Mouse (Mus musculus) midbrain, embryonic 14.5 days (tissue): ENCODE results near the gene Xrcc5. TPM values are rescaled to one million over a fixed set of nuclear protein-coding genes. Genes with fewer than 3 reads are reported as not detected.
A peak's percentile ranks its signal among the peaks of the same experiment; 100 is the strongest.

Experiments used
- ATAC-seq: fragments of 200-750 bp; cut with Nextera tagmentation; 2 replicates; pipeline ENCODE4 v1.8.0; 2017; ENCODE audit warnings: moderate number of reproducible peaks, moderate library complexity; ENCODE audit not compliant: low FRiP score, low TSS enrichment
- DNase-seq: peaks from one replicate; pipeline ENCODE4 v3.0.0-alpha.2; 2015
- H3K27ac ChIP-seq: fragments of 300-500 bp; sonication (generic); replicated peaks from 2 replicates; pipeline ENCODE4 v1.5.1; 2014; ENCODE audit warnings: mild to moderate bottlenecking, low read depth, low read length, moderate library complexity
- H3K27me3 ChIP-seq: fragments of 300-500 bp; sonication (generic); 2 replicates; pipeline ENCODE4 v1.6.1; 2014; ENCODE audit warnings: low read length, control low read depth, mixed read lengths; ENCODE audit not compliant: control insufficient read depth, insufficient read depth
- H3K36me3 ChIP-seq: fragments of 300-500 bp; sonication (generic); 2 replicates; pipeline ENCODE4 v1.6.1; 2014; ENCODE audit warnings: low read length, control low read depth; ENCODE audit not compliant: control insufficient read depth, insufficient read depth
- H3K4me1 ChIP-seq: fragments of 300-500 bp; sonication (generic); 2 replicates; pipeline ENCODE4 v1.6.1; 2014; ENCODE audit warnings: mild to moderate bottlenecking, antibody characterized with exemption, low read length, control low read depth; ENCODE audit not compliant: control insufficient read depth, insufficient read depth
- H3K4me2 ChIP-seq: fragments of 300-500 bp; sonication (generic); 2 replicates; pipeline ENCODE4 v1.6.1; 2014; ENCODE audit warnings: mild to moderate bottlenecking, low read length, moderate library complexity
- H3K4me3 ChIP-seq: fragments of 300-500 bp; sonication (generic); replicated peaks from 2 replicates; pipeline ENCODE4 v1.5.1; 2014; ENCODE audit warnings: low read depth, low read length
- H3K9ac ChIP-seq: fragments of 300-500 bp; sonication (generic); replicated peaks from 2 replicates; pipeline ENCODE4 v1.6.1; 2014; ENCODE audit warnings: mild to moderate bottlenecking, low read length, moderate library complexity
- H3K9me3 ChIP-seq: fragments of 300-500 bp; sonication (generic); 2 replicates; pipeline ENCODE4 v1.6.1; 2016; ENCODE audit warnings: low read length, control low read depth, mixed read lengths; ENCODE audit not compliant: control insufficient read depth
- WGBS: fragments of 180-500 bp; shearing (Covaris S2); extraction: QIAGEN DNeasy Blood & Tissue Kit; methylation state at CpG from one replicate; pipeline ENCODE4 v1.1.7; 2014; 5-methylcytosine and 5-hydroxymethylcytosine counted together
- polyA plus RNA-seq: library from polyadenylated mRNA; unstranded; fragments of >200 nt; fragmentation: Nextera tagmentation; extraction: Ambion mirVana; gene quantifications from 2 replicates; pipeline ENCODE4 v1.2.1, GENCODE M21; 2014

Xrcc5 gene
- polyA plus RNA-seq, 1 experiment from 2014 or later = 21.9 TPM

- Histone ChIP-seq H3K9me3 (no peaks in the 10 kb centered on the region), H3K36me3 (peaks cover 33% of the 10 kb centered on the region), H3K4me2 (no peak overlapping the region), H3K9ac (no peak overlapping the region), H3K27ac (no peak overlapping the region), H3K27me3 (no peaks in the 10 kb centered on the region), H3K4me3 (no peak overlapping the region), H3K4me1 (no peaks in the 10 kb centered on the region)
- WGBS = 93% methylated on average over 5 of the region's 5 CpGs
- ATAC-seq (no peak), DNase-seq (no peak)
Observed at GRCm38 (mm10) chr1:72320759-72321158, 13.5 kb downstream of the Xrcc5 start.

GRCm38 (mm10) chr1:72323248-72323647, 16.0 kb downstream of the Xrcc5 start:
- no peak for ATAC-seq

GRCm38 (mm10) chr1:72326162-72326821, 19.1 kb downstream of the Xrcc5 start:
- peaks cover 48% of the 10 kb centered on the region for H3K36me3 ChIP-seq
- no peak overlapping the region for H3K4me2 ChIP-seq
- no peak overlapping the region for H3K4me3 ChIP-seq
- H3K27me3 ChIP-seq = no peaks in the 10 kb centered on the region
- no peaks in the 10 kb centered on the region for H3K9me3 ChIP-seq
- WGBS = 97% methylated on average over 11 of the region's 11 CpGs
- no peak overlapping the region for H3K9ac ChIP-seq
- ATAC-seq = no peak
- DNase-seq = no peak
- no peaks in the 10 kb centered on the region for H3K4me1 ChIP-seq
- no peak overlapping the region for H3K27ac ChIP-seq

More at GRCm38 (mm10) chr1:72323248-72323647, 16.0 kb downstream of the Xrcc5 start:
- WGBS = 94% methylated on average over 4 of the region's 4 CpGs
- Histone ChIP-seq H3K9ac (no peak overlapping the region), H3K9me3 (no peaks in the 10 kb centered on the region), H3K4me1 (no peaks in the 10 kb centered on the region), H3K27me3 (no peaks in the 10 kb centered on the region), H3K36me3 (peaks cover 45% of the 10 kb centered on the region), H3K27ac (no peak overlapping the region), H3K4me2 (no peak overlapping the region), H3K4me3 (no peak overlapping the region)
- DNase-seq = no peak

GRCm38 (mm10) chr1:72334807-72335206, 27.6 kb downstream of the Xrcc5 start:
- Histone ChIP-seq H3K9me3 (no peaks in the 10 kb centered on the region), H3K27me3 (no peaks in the 10 kb centered on the region), H3K9ac (no peak overlapping the region), H3K4me3 (no peak overlapping the region), H3K36me3 (peaks cover 43% of the 10 kb centered on the region), H3K4me2 (no peak overlapping the region), H3K27ac (no peak overlapping the region), H3K4me1 (no peaks in the 10 kb centered on the region)
- ATAC-seq (no peak), DNase-seq (no peak)
- 95% methylated on average over 11 of the region's 11 CpGs for WGBS

- 97% methylated on average over 8 of the region's 8 CpGs for WGBS
- H3K4me3 ChIP-seq = no peak overlapping the region
- no peak overlapping the region for H3K27ac ChIP-seq
- ATAC-seq (no peak), DNase-seq (no peak)
- peaks cover 47% of the 10 kb centered on the region for H3K36me3 ChIP-seq
- no peaks in the 10 kb centered on the region for H3K27me3 ChIP-seq
- no peaks in the 10 kb centered on the region for H3K9me3 ChIP-seq
- H3K4me1 ChIP-seq = no peaks in the 10 kb centered on the region
- no peak overlapping the region for H3K4me2 ChIP-seq
- H3K9ac ChIP-seq = no peak overlapping the region
Observed at GRCm38 (mm10) chr1:72336780-72337179, 29.6 kb downstream of the Xrcc5 start.

- 89% methylated on average over 5 of the region's 5 CpGs for WGBS
- Histone ChIP-seq H3K9ac (no peak overlapping the region), H3K4me3 (no peak overlapping the region), H3K36me3 (peaks cover 47% of the 10 kb centered on the region), H3K4me1 (no peaks in the 10 kb centered on the region), H3K27ac (no peak overlapping the region), H3K27me3 (no peaks in the 10 kb centered on the region), H3K4me2 (no peak overlapping the region), H3K9me3 (no peaks in the 10 kb centered on the region)
- ATAC-seq (no peak), DNase-seq (no peak)
Observed at GRCm38 (mm10) chr1:72338341-72338740, 31.1 kb downstream of the Xrcc5 start.

- no peak overlapping the region for H3K4me2 ChIP-seq
Observed at GRCm38 (mm10) chr1:72347873-72348272, 40.7 kb downstream of the Xrcc5 start.

GRCm38 (mm10) chr1:72354856-72355255, 47.6 kb downstream of the Xrcc5 start:
- no peak overlapping the region for H3K4me3 ChIP-seq
- H3K27me3 ChIP-seq = no peaks in the 10 kb centered on the region
- no peaks in the 10 kb centered on the region for H3K4me1 ChIP-seq
- H3K4me2 ChIP-seq = no peak overlapping the region
- no peaks in the 10 kb centered on the region for H3K9me3 ChIP-seq
- no peak for ATAC-seq
- DNase-seq = no peak
- peaks cover 16% of the 10 kb centered on the region for H3K36me3 ChIP-seq
- H3K9ac ChIP-seq = no peak overlapping the region
- WGBS = 100% methylated on average over 2 of the region's 2 CpGs
- no peak overlapping the region for H3K27ac ChIP-seq

More at GRCm38 (mm10) chr1:72347873-72348272, 40.7 kb downstream of the Xrcc5 start:
- H3K4me1 ChIP-seq = no peaks in the 10 kb centered on the region
- H3K27ac ChIP-seq = no peak overlapping the region
- peak; percentile 7 for DNase-seq
- 67% methylated on average over 6 of the region's 6 CpGs for WGBS
- no peaks in the 10 kb centered on the region for H3K9me3 ChIP-seq
- no peak for ATAC-seq
- no peak overlapping the region for H3K4me3 ChIP-seq
- no peaks in the 10 kb centered on the region for H3K27me3 ChIP-seq
- peaks cover 24% of the 10 kb centered on the region for H3K36me3 ChIP-seq
- no peak overlapping the region for H3K9ac ChIP-seq

GRCm38 (mm10) chr1:72358216-72358615, 51.0 kb downstream of the Xrcc5 start:
- Histone ChIP-seq H3K4me1 (no peaks in the 10 kb centered on the region), H3K27me3 (no peaks in the 10 kb centered on the region), H3K9me3 (no peaks in the 10 kb centered on the region), H3K4me3 (no peak overlapping the region), H3K36me3 (peaks cover 16% of the 10 kb centered on the region), H3K4me2 (no peak overlapping the region), H3K27ac (no peak overlapping the region), H3K9ac (no peak overlapping the region)
- WGBS = 94% methylated on average over 2 of the region's 2 CpGs
- DNase-seq (no peak), ATAC-seq (no peak)
